ENCODE assay signal across 10 mouse cellular contexts in genomic region chr9:56118091-56118490, GRCm38 (mm10). TPM values are rescaled to one million over a fixed set of nuclear protein-coding genes. Genes with fewer than 3 reads are reported as not detected.
DNase-seq lines count a peak whose midpoint lies in the region; ATAC-seq and TF ChIP-seq lines count a peak whose summit lies in the region.
"Had no signal": no experiment of that assay in that cellular context is flagged by ENCODE, and none has a peak within 500 bp of the region (broad histone marks: within the 10 kb centered on the region; RNA-seq: fewer than 3 reads in every experiment).

No protein-coding gene starts in this region.

- no peak for ATAC-seq in megakaryocyte, adult 5-6 weeks (ENCODE audit: poor library complexity, severe bottlenecking)
- ATAC-seq in forebrain, embryonic 14.5 days = peak; percentile 10
- ATAC-seq in midbrain, postnatal 0 days (ENCODE audit: low FRiP score) = no peak
- no peak for ATAC-seq in inflammation-experienced regulatory T-cells, adult 6 months

- no peak overlapping the region for H3K4me2 ChIP-seq in forebrain, embryonic 14.5 days (ENCODE audit: low read length)
- H3K4me2 ChIP-seq in midbrain, postnatal 0 days (ENCODE audit: low read depth, low read length, poor library complexity, severe bottlenecking) = peak overlapping the region; percentile 63

- H3K9ac ChIP-seq in forebrain, embryonic 14.5 days (ENCODE audit: low read length) = no peak overlapping the region
- H3K9ac ChIP-seq in midbrain, postnatal 0 days (replicated peaks; ENCODE audit: low read length, poor library complexity, severe bottlenecking) = no peak overlapping the region
- H3K9ac ChIP-seq: liver, embryonic 15.5 days had no signal

- H3K27ac ChIP-seq in gastrocnemius, adult 2 months = no peak overlapping the region
- no peak overlapping the region for H3K27ac ChIP-seq in forebrain, embryonic 14.5 days (ENCODE audit: low read depth, low read length)
- H3K27ac ChIP-seq in midbrain, postnatal 0 days (ENCODE audit: low read depth, low read length) = no peak overlapping the region
- H3K27ac ChIP-seq: liver, embryonic 15.5 days had no signal

- no peak for TF ChIP-seq CTCF in gastrocnemius, adult 2 months (IDR thresholded peaks at IDR 0.05)
- no peak for TF ChIP-seq CTCF in midbrain, postnatal 0 days (IDR thresholded peaks at IDR 0.05)

- peaks cover 10% of the 10 kb centered on the region for H3K9me3 ChIP-seq in megakaryocyte, embryonic 14.5 days
- H3K9me3 ChIP-seq in forebrain, embryonic 14.5 days (replicated peaks; ENCODE audit: control insufficient read depth, low read length) = no peaks in the 10 kb centered on the region
- H3K9me3 ChIP-seq in midbrain, postnatal 0 days (ENCODE audit: low read length) = no peaks in the 10 kb centered on the region
- H3K9me3 ChIP-seq: liver, embryonic 15.5 days had no signal

- intact Hi-C loops in gastrocnemius, adult 2 months (cut with DNase I) = loop anchor here (5.0 kb wide), 2 partner anchors 79 to 434 kb away; no protein-coding TSS in a partner anchor

- no peak overlapping the region for H3K4me3 ChIP-seq in gastrocnemius, adult 2 months
- peak overlapping the region; percentile 47 for H3K4me3 ChIP-seq in megakaryocyte, embryonic 14.5 days (replicated peaks)
- H3K4me3 ChIP-seq in forebrain, embryonic 14.5 days (ENCODE audit: low read depth, low read length) = no peak overlapping the region
- H3K4me3 ChIP-seq in midbrain, postnatal 0 days (ENCODE audit: low read depth, low read length) = no peak overlapping the region

- peaks cover 76% of the 10 kb centered on the region for H3K4me1 ChIP-seq in megakaryocyte, embryonic 14.5 days
- 0 out of 2 replicates have a peak, but pooled peaks cover 1% of the 10 kb centered on the region for H3K4me1 ChIP-seq in forebrain, embryonic 14.5 days (ENCODE audit: control insufficient read depth, insufficient read depth, low read length)
- H3K4me1 ChIP-seq in midbrain, postnatal 0 days (ENCODE audit: insufficient read depth, low read length) = no peaks in the 10 kb centered on the region

- peak; percentile 3 for DNase-seq in gastrocnemius, adult 2 months
- DNase-seq in gastrocnemius, adult 18-20 months (ENCODE audit: low spot score) = no peak
- DNase-seq in forebrain, embryonic 14.5 days (ENCODE audit: low spot score) = no peak
- DNase-seq in midbrain, postnatal 0 days (ENCODE audit: low spot score) = no peak
- no peak for DNase-seq in left cerebral cortex, adult 8-10 months (ENCODE audit: low spot score in 2 of 2)

- peaks cover 8% of the 10 kb centered on the region for H3K27me3 ChIP-seq in megakaryocyte, embryonic 14.5 days (replicated peaks)
- H3K27me3 ChIP-seq in forebrain, embryonic 14.5 days (replicated peaks; ENCODE audit: control insufficient read depth, insufficient read depth, low read length) = no peaks in the 10 kb centered on the region
- H3K27me3 ChIP-seq in midbrain, postnatal 0 days (ENCODE audit: insufficient read depth, low read length) = no peaks in the 10 kb centered on the region
- H3K27me3 ChIP-seq: liver, embryonic 15.5 days had no signal

- WGBS in forebrain, embryonic 14.5 days = 84% methylated on average over 5 of the region's 5 CpGs
- WGBS in midbrain, postnatal 0 days = 84% methylated on average over 5 of the region's 5 CpGs

- H3K36me3 ChIP-seq in megakaryocyte, embryonic 14.5 days (replicated peaks; ENCODE audit: low read length) = peaks cover 92% of the 10 kb centered on the region
- H3K36me3 ChIP-seq in forebrain, embryonic 14.5 days (ENCODE audit: control insufficient read depth, insufficient read depth, low read length) = no peaks in the 10 kb centered on the region
- H3K36me3 ChIP-seq in midbrain, postnatal 0 days (ENCODE audit: insufficient read depth, low read length) = no peaks in the 10 kb centered on the region
- H3K36me3 ChIP-seq: heart, embryonic 12.5 days had no signal

RNA-seq across cellular contexts. Expression of gene Pstpip1, which starts 28.3 kb away (rescaled TPM):
- 1 to 10 TPM in 1 of 2 experiments, under 1 TPM in 1; 0.77 to 1.1 TPM for total RNA-seq in gastrocnemius, adult 2 months (2021)
- total RNA-seq in gastrocnemius, adult 18-20 months (2021) = under 1 TPM; 0.52 to 0.71 TPM
- polyA plus RNA-seq in megakaryocyte, embryonic 14.5 days (2012; ENCODE audit: insufficient read depth, low replicate concordance) = 22.0 and 29.4 TPM in 2 replicates
- 59.2 and 61.2 TPM in 2 replicates for total RNA-seq in megakaryocyte, adult 5-6 weeks (2015)
- 223 and 227 TPM in 2 replicates for total RNA-seq in megakaryocyte, adult 5-6 weeks (2017)
- 0.20 and 0.41 TPM in 2 replicates for polyA plus RNA-seq in forebrain, embryonic 14.5 days (2014; fragmentation: Nextera tagmentation; extraction: Ambion mirVana)
- total RNA-seq in midbrain, postnatal 0 days (2014; rRNA removed) = 0.44 and 1.7 TPM in 2 replicates
- 0.70 and 0.75 TPM in 2 replicates for polyA plus RNA-seq in midbrain, postnatal 0 days (2015; fragmentation: Nextera tagmentation; extraction: Ambion mirVana)
- polyA plus RNA-seq in inflammation-experienced regulatory T-cells, adult 6 months (2017; shearing (Covaris generic)) = 10 to 100 TPM; 38.5 to 48.0 (median 46.2) TPM
- total RNA-seq in left cerebral cortex, adult 8-10 months (2022) = 1 to 10 TPM; 2.9 to 3.9 (median 3.2) TPM

RNA-seq across cellular contexts. Expression of gene Tspan3, which starts 47.2 kb away (rescaled TPM):
- 100 to 1,000 TPM in 1 of 2 experiments, 10 to 100 TPM in 1; 86.1 to 122 TPM for total RNA-seq in gastrocnemius, adult 2 months (2021)
- 100 to 1,000 TPM; 112 to 113 TPM for total RNA-seq in gastrocnemius, adult 18-20 months (2021)
- polyA plus RNA-seq in megakaryocyte, embryonic 14.5 days (2012; ENCODE audit: insufficient read depth, low replicate concordance) = 2.3 and 6.0 TPM in 2 replicates
- 22.5 and 28.9 TPM in 2 replicates for total RNA-seq in megakaryocyte, adult 5-6 weeks (2015)
- total RNA-seq in megakaryocyte, adult 5-6 weeks (2017) = 17.9 and 20.4 TPM in 2 replicates
- 545 and 577 TPM in 2 replicates for polyA plus RNA-seq in forebrain, embryonic 14.5 days (2014; fragmentation: Nextera tagmentation; extraction: Ambion mirVana)
- 452 and 511 TPM in 2 replicates for total RNA-seq in midbrain, postnatal 0 days (2014; rRNA removed)
- polyA plus RNA-seq in midbrain, postnatal 0 days (2015; fragmentation: Nextera tagmentation; extraction: Ambion mirVana) = 674 and 710 TPM in 2 replicates
- polyA plus RNA-seq in inflammation-experienced regulatory T-cells, adult 6 months (2017; shearing (Covaris generic)) = 10 to 100 TPM; 45.4 to 48.2 (median 47.7) TPM
- 100 to 1,000 TPM; 336 to 345 (median 339) TPM for total RNA-seq in left cerebral cortex, adult 8-10 months (2022)

Comparison
In these comparisons a context has a peak if more than half of its experiments do, and no peak if none do; other contexts are left out.
1. RNA of gene Pstpip1, which starts 28.3 kb away (total RNA-seq): 59.2 to 227 TPM in megakaryocyte, adult 5-6 weeks; 2.9 to 3.9 TPM in left cerebral cortex, adult 8-10 months, 0.77 to 1.1 TPM in gastrocnemius, adult 2 months, 0.52 to 0.71 TPM in gastrocnemius, adult 18-20 months and 0.44 to 1.7 TPM in midbrain, postnatal 0 days; every median in the first group is over 10 times any median in the second.